Mouse (Mus musculus): Measurements from ENCODE around the gene Nmt2.

- TF ChIP-seq CTCF (IDR thresholded peaks at IDR 0.05; ENCODE audit: low read depth) (no peak), EP300 (IDR thresholded peaks at IDR 0.05; ENCODE audit: low read depth) (no peak)
These were observed 48.7 kb downstream of the Nmt2 start, which contains the start of gene Rpp38 for GRCm38 (mm10) chr2:3332484-3333242.

Data from heart, postnatal 0 days (tissue).